Mouse (Mus musculus): ENCODE measurements around the gene Hapln1.

The Hapln1 gene

DNA sequence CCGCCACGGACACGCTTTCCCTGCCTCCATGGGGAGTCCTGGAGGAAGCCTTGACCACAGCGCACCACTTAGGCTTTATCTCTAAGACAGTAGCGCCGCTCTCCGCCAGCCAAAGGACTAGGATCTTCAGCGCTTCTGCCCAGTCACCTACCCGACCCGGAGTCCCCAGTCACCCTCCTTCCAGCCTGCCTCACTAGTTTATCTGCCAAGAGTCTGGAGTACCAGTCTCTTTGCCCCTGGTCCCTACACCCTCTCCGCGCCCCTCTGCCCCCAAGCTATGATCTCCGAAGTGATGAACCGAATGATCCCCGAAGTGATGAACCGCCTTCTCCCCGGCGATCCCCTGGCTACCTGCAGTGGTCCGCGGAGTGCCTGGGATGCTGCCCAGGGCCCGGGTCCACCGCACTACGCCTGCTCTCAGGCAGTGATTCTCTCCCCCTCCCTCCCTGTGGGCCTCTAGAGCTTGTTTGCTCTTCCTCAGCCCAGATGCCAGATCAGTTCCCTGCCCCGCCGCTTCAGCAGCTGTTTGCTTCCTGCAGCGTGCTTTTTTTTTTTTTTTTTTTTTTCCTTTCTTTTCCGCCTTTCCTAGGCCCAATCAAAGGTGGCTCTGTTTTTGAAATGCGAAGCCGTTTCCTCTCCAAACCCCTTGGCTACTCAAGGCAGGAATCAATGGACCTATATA is at the start of gene Hapln1:
Gene Hapln1, plus strand, starts transcription at position 592 of the 682 bp plus-strand sequence.
- DNase-seq (ENCODE audit: low read depth), result no peak

DNA sequence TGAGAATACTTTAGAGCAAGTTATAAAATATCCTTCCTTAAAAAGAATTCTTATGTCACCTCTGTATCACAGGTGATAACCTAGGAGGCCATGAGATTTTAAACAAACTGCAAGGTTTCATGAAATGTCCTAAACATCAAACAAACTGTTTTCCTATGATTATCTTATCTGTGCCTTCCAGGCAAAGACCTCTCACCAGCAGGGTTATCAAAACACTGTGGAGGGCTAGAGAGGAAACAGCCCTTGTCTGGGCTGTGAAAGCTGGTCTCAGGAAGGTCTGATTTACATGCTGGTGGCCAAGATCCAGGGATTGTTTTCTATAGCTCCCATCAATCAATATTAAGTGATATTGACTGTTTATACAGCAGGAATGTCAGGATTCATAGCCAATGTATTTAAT is 46.4 kb upstream of the Hapln1 start:
- no peak for DNase-seq (ENCODE audit: low read depth)

DNA sequence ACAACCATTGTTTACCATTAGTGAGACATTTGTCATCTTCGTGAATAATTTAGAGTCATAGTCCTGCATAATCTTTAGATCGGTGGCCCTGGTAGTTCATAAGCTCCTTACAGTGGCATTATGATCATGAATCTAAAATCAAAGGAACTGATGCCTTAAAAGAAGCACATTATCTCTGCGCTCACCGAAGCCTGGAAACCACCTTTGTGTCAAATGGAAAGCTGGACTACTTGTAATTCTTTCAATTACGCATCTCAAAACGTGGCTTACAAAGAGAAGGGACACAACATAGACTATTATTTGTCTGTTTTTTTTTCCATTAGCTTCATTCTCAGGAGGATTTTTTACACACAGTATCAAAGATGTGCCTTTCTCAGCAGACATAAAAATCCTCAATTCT is 45.9 kb upstream of the Hapln1 start:
- no peak for DNase-seq (ENCODE audit: low read depth)

DNA sequence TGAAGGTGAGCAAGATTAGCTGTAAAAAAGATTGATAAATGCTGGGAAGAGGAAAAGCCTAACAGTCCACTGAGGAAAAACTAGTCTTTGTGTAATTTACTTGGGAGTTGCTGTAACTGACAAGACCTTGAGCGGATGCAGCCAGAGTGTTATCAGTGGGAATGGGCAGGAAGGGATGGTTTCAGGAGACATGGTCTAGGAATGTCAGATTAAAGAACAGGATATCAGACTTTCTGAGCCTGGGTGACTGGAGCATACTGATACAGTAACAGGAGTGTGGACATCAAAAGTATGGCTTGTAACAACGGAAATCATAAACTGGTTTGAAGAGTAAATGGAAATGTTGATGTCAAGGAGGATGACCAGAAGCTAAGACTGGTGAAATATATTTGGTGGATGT is 43.0 kb upstream of the Hapln1 start:
- no peak for DNase-seq (ENCODE audit: low read depth)

DNA sequence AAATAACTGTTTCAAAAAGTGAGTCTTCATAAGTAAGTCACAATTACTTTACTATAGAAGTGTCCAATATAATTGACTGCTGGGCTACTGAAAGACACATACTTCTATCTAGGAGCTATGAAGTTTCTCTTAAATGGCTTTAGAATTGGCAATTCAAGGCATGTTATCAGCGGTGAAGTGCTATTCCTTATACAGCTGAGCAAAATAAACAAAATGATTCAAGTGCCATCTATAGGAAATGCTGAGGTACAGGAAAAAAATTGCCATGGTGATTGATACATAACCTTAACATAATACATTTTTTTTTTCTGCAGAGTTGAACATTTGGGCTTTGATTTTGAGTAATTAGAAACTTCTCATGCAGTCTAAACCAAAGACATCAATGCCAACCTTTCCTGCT is 40.2 kb upstream of the Hapln1 start:
- DNase-seq (ENCODE audit: low read depth), result no peak

DNA sequence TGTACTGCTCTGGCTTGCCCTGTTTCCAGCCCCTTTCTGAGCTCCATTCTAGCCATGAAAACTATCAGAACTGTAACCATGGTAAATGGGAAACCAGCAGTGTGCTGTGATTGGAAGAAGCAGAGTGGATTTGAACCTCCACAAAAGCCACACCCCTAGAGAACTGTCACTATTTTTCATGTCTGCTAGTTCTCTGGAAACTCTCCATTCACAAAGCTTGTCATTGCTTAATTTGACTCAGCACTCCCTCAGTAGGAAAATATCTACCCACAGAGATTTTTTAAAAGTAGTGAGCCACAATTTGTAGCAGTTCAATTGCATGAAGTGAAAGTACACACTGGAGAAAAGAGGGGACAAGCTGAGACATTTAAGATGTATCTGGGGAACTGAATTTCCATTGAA is 18.1 kb upstream of the Hapln1 start:
- DNase-seq (ENCODE audit: low read depth), result no peak

DNA sequence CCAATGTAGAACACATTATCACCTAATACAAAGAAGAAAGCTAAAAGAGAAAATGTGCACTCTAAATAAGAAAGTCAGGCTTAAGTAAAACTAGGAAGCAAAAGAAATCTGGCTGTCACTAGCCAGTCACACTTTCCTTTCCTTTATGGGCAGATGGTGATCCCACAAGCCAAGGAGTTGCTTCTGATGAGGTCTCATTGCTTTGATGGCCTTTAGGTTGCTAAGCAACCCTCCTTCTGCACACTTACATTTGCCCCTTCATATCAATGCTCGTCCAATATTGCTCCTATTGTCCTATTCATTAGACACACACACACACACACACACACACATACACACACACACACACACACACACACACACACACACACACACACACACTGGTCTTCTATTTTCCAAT is 10.9 kb upstream of the Hapln1 start:
- no peak for DNase-seq (ENCODE audit: low read depth)

DNA sequence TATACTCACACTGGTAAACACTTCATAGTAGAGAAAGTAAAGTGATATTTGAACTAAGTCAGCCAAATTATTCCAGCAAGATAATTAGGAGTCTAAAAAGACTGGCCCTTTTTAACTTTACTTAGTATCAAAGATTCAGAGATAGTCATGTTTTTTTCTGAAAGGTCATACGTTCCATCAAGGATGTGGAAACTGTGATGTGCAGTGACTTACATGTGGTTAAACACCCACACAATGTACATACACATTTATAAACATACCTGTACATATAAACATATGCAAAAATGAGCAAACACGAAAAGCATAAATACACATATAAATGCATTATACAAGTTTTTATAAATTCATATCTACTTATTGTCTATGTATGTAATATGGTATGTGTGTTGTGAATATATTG is 9.2 kb upstream of the Hapln1 start:
- no peak for DNase-seq (ENCODE audit: low read depth)

DNA sequence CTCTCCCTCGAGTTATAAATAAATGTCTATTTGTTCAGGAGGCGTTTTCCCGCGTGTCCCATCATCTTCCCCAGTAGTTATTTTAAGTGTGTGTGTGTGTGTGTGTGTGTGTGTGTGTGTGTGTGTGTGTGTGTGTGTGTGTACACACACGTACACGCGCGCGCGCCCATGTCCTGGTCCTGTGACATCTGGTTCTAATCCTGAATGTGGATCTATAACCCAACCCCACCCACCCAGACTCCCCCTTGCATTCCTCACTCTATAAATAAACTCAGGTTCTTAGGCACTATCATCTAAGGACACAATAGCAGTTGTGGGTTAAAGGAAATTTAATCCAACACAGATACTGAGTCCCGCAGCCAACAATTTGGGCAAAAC is 280 bp downstream of the Hapln1 start:
- DNase-seq (ENCODE audit: low read depth), result no peak

DNA sequence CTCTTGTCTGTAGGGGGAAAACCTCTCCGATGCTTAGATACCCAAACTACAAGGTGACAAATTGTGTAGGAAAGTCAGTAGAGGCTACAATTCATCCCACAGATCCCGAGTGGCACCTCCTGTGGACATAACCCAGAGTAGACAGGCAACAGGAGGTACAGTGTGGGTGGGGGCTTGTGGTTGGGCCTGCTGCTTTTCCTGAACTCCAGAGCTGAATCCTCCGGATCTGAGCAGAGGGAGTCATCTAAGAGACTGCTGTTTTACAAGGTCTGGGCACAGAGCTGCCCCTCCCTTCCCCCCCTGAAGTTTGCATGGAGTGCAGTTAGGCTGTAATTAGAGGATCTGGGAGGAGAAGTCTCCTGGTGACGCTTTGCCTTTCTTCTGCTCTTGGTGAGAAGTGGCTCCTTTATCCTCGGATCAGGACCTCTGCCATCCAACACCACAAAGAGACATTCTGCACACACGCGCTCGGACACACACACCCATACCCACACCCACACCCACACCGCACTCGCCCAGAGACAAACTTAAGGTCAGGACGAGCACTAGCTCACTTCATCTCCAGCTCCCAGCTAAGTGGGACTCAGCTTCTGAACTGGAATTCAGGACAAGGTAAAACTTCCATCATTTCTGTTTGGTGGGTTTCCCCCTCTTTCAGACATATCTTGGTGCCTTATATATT is 846 bp downstream of the Hapln1 start:
- no peak for DNase-seq (ENCODE audit: low read depth)

DNA sequence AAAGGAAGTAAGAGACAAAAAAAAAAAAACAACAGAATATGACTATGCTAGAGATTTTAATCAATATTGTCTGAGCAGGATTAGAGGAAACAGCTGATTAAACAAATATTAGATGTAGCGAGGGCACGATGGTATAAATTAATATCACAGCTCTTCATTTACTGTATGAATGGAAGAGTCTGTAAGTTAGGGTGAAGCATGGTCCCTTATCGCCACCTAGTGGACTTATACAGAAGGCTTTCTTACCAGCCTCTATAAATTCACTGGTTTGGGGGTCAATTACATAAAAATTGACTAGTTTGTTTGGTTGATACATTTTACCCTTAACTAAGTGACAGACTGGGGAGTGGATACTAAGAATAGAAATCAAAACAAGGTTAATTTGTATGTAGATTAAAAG is 3.4 kb downstream of the Hapln1 start:
- peak; percentile 50 for DNase-seq (ENCODE audit: low read depth)

DNA sequence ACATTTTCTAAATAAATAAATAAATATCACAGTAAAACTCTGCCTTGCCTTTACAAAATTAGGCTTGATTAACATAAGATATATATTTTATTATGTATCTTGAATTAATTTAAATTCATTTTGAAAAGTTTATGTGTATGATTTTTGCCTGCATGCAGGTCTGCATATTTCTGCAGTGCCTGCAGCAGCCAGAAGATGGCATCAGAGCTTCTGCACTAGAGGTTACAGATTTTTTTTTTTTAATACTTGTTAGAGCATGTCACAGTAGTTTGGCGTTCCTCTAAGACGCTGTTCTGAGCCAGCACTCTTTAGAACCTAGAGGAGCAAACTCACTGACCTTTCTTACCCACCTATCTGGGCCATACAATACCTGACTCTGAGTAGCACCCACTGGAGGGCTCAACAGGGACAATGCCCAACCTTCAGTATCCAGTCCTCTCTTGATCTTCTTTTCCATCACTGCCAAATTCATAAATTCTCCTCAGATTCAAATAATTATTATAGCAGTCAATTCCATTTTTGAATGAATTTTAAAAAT is 8.7 kb downstream of the Hapln1 start:
- DNase-seq (ENCODE audit: low read depth), result no peak

DNA sequence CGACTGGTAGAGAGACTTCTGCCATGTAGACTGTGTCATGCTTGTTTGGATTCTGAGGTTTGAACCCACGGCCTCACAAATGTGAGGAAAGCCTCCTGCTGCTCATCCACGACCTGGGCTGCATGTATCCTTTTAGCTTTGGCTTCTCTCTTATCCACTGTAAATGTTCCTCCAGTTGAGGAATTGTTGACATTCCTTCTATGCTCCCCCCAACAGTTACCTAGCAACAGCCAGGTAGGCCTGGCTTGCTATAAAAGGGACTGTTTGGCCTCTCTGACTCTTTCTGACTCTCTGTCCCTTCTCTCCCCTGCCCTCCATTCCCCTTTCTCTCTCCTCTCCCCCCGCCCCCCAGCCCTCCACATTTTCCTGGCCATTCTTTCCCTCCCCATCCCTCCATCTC is 9.9 kb downstream of the Hapln1 start:
- no peak for DNase-seq (ENCODE audit: low read depth)

DNA sequence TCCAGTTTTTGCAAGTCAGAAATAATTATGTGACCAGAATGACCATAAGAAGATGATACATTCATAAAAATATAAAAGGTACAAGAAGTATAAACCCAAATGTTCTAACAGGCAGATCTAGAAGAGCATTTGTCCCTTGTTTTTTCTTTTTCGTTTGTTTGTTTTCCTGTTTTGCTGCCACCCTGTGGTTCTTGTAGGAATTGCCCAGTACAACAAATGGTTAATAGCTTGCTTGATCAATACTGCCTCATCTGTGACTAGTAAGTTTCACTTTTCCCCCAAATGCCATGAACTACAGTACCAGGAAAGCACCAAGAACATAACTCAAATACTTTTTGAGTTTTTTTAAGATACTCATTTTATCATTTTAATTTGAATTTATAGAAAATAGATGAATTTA is 11.9 kb downstream of the Hapln1 start:
- DNase-seq (ENCODE audit: low read depth), result no peak

DNA sequence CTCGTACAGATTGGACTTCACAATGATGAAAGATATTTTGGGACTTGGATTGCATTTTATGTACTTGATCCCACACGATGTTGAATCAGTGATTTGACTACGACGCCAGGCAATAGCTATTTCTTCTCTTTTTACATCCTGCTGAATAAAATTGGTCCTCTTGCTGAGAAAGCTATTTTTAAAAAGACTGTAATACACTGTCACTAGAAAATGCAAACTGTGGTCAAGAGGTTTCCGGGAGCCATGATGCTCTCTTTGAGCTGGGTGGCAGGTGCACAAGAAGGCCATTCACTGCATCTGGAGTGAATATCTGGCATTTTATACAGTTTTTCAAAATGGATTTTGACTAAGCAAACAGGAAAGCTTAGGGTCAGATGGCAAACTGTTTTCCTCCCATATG is 24.9 kb downstream of the Hapln1 start:
- DNase-seq (ENCODE audit: low read depth), result no peak

DNA sequence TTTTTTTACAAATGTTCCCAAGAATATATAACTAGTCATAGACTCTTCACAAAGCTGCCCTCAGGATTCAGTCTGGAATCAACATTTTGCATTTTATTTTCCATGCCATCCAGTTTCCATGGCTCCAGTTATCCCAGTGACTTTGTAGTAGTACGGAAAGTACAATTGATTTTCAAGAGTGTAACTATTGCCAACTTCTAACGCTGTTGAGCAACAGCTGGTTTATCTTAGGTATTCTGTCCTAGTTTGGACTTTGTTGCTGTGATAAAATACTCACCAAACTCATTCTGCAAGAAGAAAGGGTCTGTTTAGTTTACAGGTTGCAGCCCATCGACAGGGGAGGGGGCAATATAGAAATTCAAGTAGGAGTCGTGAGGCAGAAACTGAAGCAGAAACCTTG is 26.7 kb downstream of the Hapln1 start:
- DNase-seq (ENCODE audit: low read depth), result no peak

DNA sequence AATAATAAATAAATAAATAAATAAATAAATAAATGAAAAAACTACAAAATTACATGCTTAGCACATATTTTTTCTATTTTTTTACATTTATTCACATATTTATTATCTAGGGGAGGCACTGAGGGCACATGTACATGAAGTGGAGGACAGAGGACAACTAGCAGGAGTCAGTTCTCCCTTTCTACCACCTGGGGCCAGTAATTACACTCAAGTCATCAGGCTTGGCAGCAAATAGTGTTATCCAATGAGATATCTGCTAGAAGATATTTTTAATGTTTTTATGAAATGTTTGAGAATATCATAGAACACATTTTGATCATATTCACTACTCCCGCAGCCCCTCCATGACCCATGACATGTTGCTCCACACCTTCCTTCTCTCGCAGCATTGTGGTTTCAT is 39.5 kb downstream of the Hapln1 start:
- no peak for DNase-seq (ENCODE audit: low read depth)

DNA sequence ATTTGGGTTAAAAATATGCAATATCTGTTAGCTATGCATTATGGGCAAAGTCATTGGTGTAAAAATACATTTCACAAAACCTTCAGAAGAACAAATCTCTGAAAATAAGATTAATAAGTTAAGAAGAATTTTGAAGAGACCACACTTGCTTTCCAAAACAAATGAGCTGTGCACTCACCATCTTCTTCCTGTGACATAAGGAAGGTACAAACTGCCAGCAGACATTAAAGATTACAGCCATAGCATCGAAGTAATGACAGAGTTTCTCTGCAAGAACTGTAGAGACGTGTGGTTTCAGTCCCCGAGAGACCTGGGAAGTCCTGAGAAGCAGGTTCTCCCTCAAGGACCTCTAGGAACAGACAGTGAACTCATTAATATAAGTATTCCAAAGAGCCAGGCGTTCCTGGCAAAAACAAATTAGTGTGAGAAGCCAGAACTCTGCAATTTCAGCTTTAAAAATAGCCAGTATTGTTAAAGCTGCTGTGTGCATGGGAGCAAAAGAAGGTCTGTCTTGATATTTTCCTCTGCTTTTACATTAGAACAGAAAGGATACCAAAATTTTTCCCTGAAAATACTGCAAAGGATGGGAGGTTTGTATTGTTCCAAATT is 43.6 kb downstream of the Hapln1 start:
- DNase-seq (ENCODE audit: low read depth), result no peak

DNA sequence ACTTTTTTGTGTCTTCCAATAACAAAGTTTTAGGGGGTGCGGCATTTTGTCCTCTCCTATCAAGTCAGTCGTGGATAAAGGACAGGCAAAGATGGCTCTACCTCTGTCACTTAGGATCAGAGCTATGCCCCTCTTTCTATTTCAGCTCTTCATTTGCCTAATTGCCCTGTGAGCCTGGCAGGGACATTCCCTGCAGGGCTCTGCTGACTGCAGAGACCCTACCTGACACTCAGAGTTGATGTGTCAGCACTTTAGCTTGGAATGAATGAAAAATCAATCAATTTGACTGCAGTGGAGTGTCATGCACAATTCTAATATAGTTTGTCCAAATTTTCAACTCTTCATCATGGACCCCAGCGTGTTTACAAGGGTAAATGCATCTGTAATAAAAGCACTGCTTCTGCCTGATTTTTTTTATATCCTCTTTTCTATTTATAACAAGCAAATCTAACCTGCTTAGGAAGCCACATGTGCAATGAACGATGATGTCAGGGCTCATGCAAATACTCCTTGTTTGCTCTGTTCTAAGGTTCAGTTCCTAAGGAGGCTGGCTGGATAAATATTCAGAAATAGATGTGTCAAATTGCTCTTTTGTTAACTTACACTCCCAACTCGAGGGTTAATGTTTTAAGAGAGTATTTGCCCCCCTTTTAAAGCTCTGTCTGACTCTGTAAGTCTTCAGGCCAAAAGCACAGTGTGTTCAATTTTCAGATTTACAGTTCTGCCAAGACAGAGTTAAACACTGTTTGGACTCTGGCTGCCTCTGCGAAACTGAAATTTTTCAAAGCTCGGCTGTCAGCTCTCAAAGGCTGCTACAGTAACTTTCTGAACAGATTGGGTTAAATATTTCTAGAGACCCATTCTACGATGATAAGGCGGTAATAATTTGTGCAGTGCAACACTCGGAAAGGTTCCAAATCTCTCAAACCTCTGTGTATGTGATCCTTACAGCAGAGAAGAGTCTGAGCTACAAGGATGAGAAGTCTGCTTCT is 44.4 kb downstream of the Hapln1 start:
- DNase-seq (ENCODE audit: low read depth), result no peak

DNA sequence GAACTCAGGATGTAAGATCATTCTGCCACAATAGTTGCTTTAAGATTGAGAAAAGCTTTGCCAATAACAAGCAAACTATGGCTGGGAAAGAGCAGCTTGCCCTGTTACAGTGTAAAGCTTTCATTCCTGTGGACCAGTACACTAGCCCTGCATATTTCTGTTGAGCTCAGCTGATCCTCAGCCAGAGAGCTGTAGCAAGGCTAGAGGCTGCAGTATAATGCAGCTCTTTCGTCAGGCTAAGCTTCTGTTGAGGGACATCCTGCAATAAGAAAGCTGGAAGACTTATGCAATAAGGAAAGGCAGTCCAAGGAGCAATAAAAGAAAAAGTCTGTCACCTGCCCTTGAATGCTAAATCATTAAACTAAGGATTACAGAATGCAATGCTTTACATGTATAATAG is 45.5 kb downstream of the Hapln1 start:
- DNase-seq (ENCODE audit: low read depth), result no peak

DNA sequence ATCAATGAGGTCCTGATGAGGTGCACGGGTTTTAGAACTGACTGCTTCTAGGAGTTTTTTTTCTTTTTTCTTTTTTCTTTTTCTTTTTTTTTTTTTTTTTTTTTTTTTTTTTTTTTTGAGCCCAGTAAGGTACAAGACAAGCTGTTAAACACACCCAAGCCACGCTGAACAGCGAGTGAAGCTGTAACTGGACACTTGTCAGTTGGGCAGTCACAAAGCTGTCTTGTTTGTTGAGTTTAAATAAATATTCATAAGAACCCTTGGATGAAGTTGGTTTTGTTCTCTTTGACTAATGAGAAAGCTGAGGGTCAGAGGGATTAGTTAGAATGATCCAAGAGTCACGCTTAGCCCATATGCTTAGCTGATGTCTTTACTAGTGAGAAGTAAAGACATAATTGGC is 55.5 kb downstream of the Hapln1 start:
- no peak for DNase-seq (ENCODE audit: low read depth)

DNA sequence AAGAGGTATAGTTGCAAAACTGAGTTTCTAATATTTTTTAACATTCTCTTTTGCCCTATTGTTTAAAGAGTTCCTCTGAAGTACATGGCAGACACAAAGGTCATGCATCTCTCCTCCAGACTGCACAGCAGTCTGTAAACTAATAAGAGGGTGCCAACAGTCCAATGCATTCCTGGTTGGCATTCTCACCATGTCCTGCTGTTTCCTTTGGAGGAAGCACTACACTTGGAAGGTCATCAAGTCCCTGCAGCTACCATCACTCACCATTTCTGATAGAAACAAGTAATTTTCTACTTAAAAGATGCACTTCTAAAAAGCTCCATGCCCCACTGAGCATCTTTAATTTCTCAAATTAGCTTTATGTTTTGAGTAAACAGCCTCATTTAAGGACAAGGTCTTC is 57.8 kb downstream of the Hapln1 start:
- no peak for DNase-seq (ENCODE audit: low read depth)

Data from c-Kit-positive CD71-negative TER-119-negative erythroid progenitor cells, embryonic 14.5 days (primary cell).